Mouse (Mus musculus): Measurements from ENCODE around the gene Schip1. TPM values are rescaled to one million over a fixed set of nuclear protein-coding genes. Genes with fewer than 3 reads are reported as not detected.

Gene Schip1
- total RNA-seq, 2 experiments from 2014 or later, result 200 to 207 TPM

DNA sequence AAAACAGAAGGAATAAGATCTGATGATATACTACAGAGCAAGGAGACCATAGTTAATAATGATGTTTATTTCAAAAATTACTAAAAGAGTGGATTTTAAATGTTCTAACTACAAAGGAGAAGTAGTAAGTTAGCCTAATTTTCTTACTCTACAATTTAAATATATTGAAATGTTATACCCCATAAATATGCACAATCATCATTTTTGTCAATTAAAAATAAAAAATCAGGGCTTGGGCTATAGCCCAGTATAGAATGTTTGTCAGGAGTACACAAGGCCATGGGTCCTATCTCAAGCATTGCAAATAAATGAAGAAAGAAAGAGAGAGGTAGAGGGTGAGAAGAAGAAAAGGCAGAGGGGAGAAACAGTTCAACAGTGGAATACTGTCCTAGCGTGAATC, 387.0 kb downstream of the Schip1 start:
- intact Hi-C loops (cut with DNase I), result no loop called here
- DNase-seq (ENCODE audit: low spot score), result no peak

DNA sequence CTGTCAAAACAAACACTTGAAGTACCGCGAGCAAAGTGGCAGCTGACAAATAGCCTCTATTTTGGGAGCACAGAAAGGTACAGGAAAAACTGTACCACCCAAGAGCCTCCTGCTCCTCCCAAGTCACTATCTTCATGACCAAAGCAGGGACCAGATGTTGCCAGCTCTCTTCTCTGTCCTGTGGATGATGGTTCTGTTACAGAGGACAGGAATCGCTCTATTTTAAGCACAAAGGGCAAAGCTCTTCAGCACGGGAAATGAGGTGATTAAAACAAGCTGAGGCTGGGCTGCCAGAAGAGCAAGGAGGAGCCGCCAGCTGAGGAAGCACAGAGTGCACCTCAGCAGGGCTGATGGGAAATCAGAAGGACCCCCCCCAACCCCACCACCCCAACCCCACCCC, 388.7 kb downstream of the Schip1 start:
- intact Hi-C loops (cut with DNase I), result no loop called here
- DNase-seq (ENCODE audit: low spot score), result no peak

DNA sequence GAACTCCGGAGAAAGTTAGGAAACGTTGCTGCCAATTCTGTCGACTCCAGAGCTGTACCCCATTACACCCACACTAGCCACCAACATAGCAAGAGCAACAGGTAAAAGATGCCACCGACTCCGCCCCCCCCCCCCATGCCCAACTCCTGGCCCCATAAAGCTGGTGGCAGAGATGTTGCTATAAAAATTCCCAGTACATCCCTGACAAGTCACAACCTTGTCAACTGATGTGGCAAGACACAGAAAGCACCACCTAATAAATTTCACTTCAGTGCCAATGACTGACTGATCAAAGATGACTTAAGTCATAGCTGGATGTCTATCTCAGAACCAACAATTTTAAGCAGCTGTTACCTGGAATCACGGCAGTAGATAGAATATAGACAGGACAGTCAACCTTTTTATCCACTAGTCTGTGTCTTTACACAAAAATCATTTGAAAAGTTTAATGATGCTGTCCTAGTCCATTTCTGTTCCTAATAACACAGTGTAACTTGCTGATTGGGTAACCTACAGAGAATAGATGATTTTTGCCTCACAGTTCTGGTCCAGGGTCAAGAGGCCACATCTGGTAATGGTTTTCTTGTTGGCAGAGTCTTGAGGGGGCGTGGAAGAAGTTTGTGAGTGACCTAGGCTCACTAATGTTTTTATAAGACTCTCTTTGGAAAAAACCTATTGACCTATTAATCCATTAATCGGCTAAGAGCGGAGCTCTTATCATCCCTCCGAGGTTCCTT, 389.3 kb downstream of the Schip1 start:
- no peak for DNase-seq (ENCODE audit: low spot score)
- intact Hi-C loops (cut with DNase I), result no loop called here

DNA sequence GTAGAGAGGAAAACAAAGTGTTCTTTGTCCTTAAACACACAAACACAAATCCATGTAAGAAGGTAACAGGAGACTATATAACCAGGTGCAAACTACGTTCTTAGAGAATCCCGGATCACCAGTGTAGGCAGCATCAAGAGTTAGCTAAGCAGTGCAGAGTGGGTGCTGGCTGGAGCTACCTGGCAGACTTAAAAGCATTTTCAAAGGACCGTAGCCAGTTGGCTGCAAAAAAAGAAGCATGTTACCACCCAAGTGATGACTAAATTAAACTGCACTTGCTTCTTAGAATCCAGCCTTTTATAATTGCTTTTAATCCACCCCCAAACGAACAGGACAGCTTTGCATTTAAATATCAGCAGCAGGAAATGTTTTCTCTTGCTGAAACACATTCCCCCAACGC, 402.0 kb downstream of the Schip1 start:
- intact Hi-C loops (cut with DNase I), result no loop called here
- DNase-seq (ENCODE audit: low spot score), result no peak

DNA sequence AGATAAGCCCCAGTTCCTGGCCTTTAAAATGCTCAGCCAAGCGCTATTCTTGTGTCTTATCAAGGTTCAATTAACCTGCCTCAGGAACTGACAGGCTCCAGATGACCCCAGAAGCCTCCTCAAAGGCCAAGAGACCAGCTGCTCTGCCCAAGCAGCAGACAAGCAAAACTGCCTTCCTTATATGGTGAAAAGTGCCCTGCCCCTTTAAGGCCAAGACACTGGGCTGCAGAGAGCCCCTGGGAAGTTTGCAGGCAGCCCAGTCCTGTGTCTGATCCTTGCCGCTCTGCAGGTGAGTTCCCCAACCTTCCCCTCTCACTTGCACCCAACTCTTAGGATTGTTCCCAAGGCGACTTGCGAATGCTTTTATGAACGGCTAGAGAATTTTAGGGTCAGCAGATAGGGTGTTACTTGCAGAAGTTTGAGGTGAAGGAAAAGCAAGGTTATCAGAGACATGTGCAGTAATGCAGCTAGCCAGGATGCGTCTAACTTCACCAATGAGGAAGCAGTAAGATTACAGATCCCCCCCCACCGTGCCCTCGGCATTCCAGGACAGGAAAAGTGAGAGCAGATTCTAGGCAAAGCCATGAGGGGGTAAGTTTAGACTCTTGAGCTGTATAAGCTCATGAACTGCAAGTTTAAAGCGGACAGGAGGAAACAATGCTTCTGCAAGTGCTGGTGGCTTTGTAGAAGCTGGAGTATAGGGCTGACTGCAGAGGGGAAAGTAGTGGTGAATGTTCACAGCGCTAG, 403.5 kb downstream of the Schip1 start:
- intact Hi-C loops (cut with DNase I), result no loop called here
- DNase-seq (ENCODE audit: low spot score), result no peak

DNA sequence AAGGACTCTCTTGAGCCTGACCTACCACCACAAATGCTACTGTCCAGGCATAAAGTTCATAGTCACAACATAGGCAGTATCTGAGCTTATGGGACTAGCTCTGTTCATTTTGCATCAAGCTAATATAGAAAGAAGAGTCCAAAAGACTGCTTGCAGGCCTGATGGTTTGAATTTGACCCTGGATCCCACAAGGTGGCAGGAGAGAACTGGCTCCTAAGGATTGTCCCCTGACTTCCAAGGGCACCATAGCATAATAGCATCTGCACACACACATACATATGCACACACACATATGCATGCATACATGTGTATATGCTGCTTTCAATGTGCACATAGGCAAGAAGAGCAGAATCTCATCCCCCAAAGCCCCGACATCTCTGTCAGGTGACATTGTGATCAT, 405.0 kb downstream of the Schip1 start:
- intact Hi-C loops (cut with DNase I), result loop anchor here (2.0 to 10.0 kb wide), 2 partner anchors 73 to 235 kb away; no protein-coding TSS in a partner anchor
- no peak for DNase-seq (ENCODE audit: low spot score)

DNA sequence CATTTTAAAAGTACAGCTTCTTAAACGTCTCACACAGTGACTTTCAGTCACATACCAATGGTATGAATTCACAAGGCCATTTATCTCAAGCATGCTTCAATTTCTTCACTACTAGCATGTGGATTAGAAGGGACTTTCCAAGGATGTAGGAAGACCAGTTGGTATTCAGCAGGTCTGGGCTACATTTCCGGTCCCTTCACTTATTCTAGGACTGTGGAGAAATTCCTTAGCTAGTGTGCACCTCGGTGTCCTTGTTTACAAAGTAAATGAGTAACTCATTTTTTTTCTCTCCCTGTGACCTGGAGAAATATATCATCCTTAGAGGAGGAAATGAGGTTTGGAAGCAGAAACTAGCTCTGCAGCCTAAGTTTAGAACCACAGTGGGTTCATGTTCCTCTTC, 405.5 kb downstream of the Schip1 start:
- intact Hi-C loops (cut with DNase I), result loop anchor here (2.0 to 10.0 kb wide), 2 partner anchors 73 to 235 kb away; no protein-coding TSS in a partner anchor
- DNase-seq (ENCODE audit: low spot score), result no peak

DNA sequence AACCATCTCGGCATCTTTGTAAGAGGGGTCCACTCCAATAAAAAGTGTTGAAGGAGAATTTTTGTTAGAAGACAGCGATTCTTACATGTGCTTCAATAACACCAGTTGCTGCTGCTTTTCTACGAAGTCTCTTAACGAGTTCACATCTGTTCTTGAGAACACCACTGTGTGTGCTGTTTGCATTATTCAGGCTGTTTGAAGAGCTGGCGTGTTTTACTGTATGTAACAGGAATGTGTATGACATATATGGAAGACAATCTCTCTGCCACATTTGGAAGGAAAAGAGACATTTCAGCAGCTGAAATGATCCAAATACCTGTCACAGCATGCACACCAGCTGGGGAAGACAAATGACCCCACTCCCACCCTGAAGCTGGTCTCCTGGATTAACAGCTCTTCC, 406.0 kb downstream of the Schip1 start:
- intact Hi-C loops (cut with DNase I), result loop anchor here (2.0 to 10.0 kb wide), 2 partner anchors 72 to 234 kb away; no protein-coding TSS in a partner anchor

DNA sequence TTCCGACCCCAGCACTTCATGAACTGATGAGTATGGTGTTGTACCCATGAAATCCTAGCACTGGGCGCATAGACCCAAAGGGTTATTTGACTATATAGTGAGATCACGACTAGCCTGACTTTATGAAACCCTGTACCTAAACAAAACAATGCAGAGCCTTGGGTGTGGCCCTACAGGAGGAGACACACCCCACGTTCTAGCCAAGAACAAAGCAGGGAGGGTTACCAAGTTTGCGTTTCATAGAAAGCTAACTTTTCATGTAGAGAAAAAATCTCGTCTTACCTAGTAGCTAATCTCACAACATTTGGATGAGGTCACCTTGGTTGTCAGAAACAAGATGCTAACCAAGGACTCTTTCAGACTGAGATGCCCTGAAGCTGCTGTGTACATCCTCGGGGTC, 411.7 kb downstream of the Schip1 start:
- intact Hi-C loops (cut with DNase I), result loop anchor here (10.0 kb wide), 1 partner anchor 228 kb away; no protein-coding TSS in a partner anchor
- DNase-seq (ENCODE audit: low spot score), result no peak

More for the DNA sequence above, 406.0 kb downstream of the Schip1 start:
- no peak for DNase-seq (ENCODE audit: low spot score)

DNA sequence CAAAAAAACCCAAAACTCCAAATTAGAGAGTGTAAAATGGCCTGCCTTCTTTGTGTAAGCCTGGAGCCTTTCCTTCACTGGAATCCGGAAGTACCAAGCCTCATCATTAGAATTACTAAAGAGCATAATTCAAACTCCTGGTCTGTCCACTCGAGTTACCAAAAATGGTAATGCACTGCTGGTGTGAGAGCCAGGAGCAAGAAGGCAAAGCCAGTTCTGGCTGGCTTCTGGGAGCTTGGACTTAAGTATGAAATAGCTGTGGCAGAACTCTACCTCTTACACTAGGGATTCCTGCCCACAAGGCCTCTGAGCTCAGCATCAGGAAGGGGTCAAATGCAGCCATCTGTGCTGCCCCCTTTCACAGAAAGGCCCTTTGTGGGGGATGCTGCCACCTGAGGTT, 412.9 kb downstream of the Schip1 start:
- no peak for DNase-seq (ENCODE audit: low spot score)
- intact Hi-C loops (cut with DNase I), result loop anchor here (10.0 kb wide), 1 partner anchor 227 kb away; no protein-coding TSS in a partner anchor

DNA sequence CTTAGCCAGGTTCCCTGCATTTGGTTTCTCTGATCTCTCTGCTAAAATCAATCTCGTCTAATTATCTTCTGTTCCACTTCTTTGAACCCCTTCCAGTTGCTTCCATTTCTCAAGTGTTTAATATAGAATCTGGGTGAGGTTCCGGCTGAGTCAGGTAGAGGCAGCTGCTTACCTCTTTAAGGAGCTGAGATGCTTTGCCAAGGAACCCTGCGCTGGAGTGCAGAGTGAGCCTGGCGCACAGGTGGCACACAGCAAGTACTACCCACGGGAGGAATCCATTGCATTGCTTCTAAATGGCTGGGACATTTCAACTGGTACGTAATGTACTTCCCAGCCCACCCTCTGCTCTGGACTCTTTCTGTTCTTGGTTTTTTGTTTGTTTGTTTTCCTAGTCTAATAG, 414.7 kb downstream of the Schip1 start:
- DNase-seq (ENCODE audit: low spot score), result no peak
- intact Hi-C loops (cut with DNase I), result loop anchor here (10.0 kb wide), 1 partner anchor 226 kb away; no protein-coding TSS in a partner anchor

DNA sequence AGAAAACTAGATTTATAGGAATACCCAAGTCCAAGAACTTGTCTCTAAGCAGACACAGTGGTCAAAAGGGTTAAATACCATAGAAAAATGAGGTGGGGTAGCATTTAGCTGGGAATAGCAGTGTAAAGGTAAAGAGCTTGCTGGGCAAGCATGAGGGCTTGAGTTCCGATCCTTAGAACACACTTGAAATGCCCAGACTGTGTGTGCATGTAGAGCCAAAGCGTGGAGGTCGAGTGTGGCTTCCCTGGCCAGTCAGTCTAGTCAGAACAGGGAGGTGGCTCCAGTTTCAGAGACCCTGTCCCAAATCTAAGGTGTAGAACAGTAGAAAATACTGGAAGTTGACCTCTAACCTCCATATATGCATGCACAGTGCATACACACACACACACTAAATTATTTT, 418.9 kb downstream of the Schip1 start:
- intact Hi-C loops (cut with DNase I), result no loop called here
- DNase-seq (ENCODE audit: low spot score), result no peak

DNA sequence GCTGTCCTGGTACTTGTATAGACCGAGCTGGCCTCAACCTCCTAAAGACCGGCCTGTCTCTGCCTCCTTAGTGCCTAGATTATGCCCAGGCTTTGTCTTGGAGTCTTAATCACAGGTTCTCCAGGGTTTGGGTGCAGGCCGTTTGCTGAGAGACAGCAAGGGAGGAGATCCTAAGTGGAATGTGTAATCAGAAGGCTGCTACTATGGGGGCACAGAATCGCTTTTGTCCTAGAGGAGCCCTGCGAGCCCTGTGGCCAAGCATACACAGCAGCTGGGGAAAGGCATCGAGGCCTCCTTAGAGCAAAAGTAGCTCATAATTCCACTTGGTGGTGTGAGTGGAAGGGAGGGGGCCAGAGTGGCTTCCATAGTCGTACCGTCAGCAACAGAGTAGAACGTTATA, 419.4 kb downstream of the Schip1 start:
- intact Hi-C loops (cut with DNase I), result no loop called here
- no peak for DNase-seq (ENCODE audit: low spot score)

DNA sequence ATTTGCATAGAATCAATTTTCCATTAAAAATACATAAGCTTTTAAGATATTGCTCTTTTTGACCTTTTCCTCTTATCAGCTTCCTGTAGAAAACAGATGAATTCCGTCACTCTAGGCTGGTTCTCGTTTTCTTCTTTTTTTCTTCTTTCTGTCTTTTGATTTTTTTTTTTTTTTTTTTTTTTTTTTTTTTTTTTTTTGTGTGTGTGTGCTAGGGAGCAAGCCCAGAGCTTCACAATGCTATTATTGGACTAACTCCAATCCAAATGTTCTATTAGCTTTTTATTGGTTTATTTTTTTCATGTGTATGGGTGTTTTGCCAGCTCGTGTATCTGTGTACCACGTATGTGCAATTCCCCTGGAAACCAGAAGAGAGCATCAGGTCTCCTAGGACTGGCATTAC, 420.0 kb downstream of the Schip1 start:
- DNase-seq (ENCODE audit: low spot score), result no peak
- intact Hi-C loops (cut with DNase I), result no loop called here

DNA sequence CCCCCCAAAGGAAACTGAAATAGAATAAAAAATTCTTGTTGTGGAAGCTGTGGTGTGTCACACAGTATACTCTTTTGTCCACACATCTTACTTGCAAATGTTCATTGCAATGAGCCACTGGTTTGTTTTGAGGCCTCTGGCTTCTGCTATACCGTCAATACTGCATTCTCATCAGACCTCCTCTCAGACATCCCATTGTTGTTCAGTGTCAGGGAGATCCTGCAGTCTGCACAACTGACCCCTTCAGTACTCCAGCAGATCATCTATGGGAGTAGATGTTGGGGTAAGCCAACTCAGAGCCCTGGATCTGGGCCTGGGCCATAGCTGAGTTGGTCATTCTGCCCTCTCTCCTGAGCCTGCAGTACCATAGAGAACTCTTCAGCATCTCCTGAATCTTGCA, 423.0 kb downstream of the Schip1 start:
- DNase-seq (ENCODE audit: low spot score), result no peak
- intact Hi-C loops (cut with DNase I), result no loop called here

DNA sequence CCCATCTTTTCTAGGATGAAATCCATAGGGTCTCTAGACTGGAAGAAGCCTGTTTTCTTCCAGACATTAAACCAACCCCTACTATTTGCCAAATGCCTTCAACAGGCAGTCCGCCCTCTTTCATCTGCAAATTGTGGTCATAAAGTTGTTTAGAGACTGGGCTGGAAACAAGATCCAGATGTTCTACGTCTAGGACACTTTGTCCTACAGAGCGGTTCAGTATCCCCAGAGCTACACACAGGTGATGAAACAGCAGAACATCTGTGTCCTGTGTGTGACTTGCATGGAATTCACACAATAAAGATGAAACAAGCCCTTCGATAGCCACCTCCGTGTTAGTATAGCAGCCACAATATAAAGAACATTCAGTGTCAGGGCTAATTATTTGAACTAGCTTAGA, 423.7 kb downstream of the Schip1 start:
- no peak for DNase-seq (ENCODE audit: low spot score)
- intact Hi-C loops (cut with DNase I), result no loop called here

DNA sequence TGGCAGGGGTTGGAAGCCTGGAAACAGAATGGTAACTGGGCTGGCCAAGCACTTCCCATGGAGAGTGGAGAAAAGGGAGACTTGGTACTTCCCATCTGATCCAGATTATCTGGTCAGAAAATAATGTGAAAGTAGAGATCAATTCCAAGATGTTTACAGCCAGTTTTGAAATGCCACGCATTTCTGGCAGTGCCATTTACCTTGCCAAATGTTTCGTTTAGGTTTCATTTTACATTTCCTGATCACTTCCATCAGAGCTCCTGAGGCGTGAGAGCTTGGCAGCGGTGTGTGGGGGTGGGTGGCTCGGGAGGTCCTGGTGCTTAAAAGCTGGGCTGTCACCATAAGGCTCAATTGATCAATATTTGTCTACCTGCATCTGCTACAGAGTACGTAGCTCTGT, 426.9 kb downstream of the Schip1 start:
- intact Hi-C loops (cut with DNase I), result no loop called here
- DNase-seq (ENCODE audit: low spot score), result no peak

DNA sequence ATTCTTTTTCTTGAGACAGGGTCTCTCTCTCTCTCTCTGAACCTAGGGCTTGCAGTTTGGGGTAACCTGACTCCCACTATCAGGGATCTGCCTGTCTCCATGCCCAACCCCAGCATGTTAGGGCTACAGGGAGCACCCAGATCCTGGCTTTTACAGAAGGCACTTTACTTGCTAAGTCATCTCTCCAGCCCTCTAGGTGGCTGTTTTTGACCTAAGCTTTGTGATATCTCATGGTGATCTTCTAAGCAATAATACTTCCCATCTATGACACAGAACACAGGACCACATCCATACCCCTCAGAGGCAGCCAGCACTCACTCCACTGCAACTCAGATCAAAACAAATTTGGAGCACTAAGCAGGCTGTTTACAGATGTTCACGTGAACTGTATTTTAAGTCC, 427.5 kb downstream of the Schip1 start:
- no peak for DNase-seq (ENCODE audit: low spot score)
- intact Hi-C loops (cut with DNase I), result no loop called here

DNA sequence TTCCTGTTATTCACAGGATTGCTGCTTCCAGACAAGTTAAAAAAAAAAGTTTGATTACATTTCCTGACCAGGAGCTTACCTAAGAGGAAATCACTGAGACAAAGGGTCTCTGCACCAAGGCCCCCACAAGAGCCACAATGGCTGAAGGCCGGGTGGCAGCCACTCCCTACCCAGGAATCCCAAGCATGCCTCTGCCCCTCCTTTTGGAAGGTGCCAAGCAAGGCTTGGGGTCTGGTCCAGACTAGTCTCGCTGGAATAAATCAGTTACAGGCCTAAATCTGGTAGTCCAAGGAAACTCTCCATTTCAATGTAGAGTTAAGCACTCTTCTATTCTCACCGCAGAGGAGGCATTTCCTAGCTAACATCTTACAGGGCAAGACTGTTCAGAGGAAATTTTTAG, 427.9 kb downstream of the Schip1 start:
- intact Hi-C loops (cut with DNase I), result no loop called here

DNA sequence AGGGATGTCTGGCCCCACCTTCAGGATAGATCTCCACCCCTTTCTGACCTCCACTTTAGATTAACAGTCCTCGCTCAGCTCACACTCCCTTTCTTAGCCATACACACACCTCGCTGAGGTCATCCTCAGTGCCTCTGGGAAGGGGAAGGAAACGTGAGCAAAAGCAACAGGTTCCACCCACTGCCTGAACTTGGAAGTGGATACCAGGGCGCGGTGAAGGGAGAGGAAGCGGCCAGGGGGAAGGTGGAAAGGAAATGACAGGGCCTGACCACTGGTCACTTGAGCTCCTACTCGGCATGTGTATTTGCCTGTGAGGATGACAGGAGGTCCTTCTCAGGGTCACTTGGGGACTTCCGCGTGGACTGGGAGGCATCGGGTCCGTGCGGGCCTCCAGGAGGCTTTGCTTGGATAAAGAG, 428.6 kb downstream of the Schip1 start:
- intact Hi-C loops (cut with DNase I), result no loop called here
- peak; percentile 74 for DNase-seq (ENCODE audit: low spot score)

More for the DNA sequence above, 427.9 kb downstream of the Schip1 start:
- peak; percentile 45 for DNase-seq (ENCODE audit: low spot score)

Data from heart, postnatal 25 days (tissue).